Mouse (Mus musculus): ENCODE measurements around the gene Net1. TPM values are rescaled to one million over a fixed set of nuclear protein-coding genes. Genes with fewer than 3 reads are reported as not detected.
"Not testable (repeated sequence)": the region's sequence is repeated elsewhere in the genome, so short reads cannot be mapped to it uniquely, and the experiment has no call there.

Gene Net1
- polyA plus RNA-seq, 1 experiment from 2014 or later = 12.7 TPM

- H3K9me3 ChIP-seq = no peaks in the 10 kb centered on the region
- ATAC-seq (ENCODE audit: low FRiP score, low read depth) = no peak
- H3K9ac ChIP-seq = no peak overlapping the region
- no peaks in the 10 kb centered on the region for H3K4me1 ChIP-seq (replicated peaks)
- H3K27ac ChIP-seq (replicated peaks) = no peak overlapping the region
- no peak overlapping the region for H3K4me3 ChIP-seq
- H3K4me2 ChIP-seq = no peak overlapping the region
- H3K27me3 ChIP-seq = no peaks in the 10 kb centered on the region
- no peaks in the 10 kb centered on the region for H3K36me3 ChIP-seq
- 83% methylated on average over 6 of the region's 6 CpGs for WGBS
These were observed 10.8 kb downstream of the Net1 start for GRCm38 (mm10) chr13:3907151-3907696.

- 92% methylated on average over 9 of the region's 9 CpGs for WGBS
- no peaks in the 10 kb centered on the region for H3K4me1 ChIP-seq (replicated peaks)
- no peaks in the 10 kb centered on the region for H3K9me3 ChIP-seq
- H3K4me2 ChIP-seq = no peak overlapping the region
- no peak overlapping the region for H3K4me3 ChIP-seq
- H3K27me3 ChIP-seq = no peaks in the 10 kb centered on the region
- no peak overlapping the region for H3K27ac ChIP-seq (replicated peaks)
- H3K9ac ChIP-seq = no peak overlapping the region
- H3K36me3 ChIP-seq = no peaks in the 10 kb centered on the region
- ATAC-seq (ENCODE audit: low FRiP score, low read depth) = no peak
These were observed 18.7 kb downstream of the Net1 start for GRCm38 (mm10) chr13:3899301-3899700.

GRCm38 (mm10) chr13:3898202-3898601 is 19.8 kb downstream of the Net1 start:
- not testable (repeated sequence) for H3K27me3 ChIP-seq; ATAC-seq (ENCODE audit: low FRiP score, low read depth); H3K27ac ChIP-seq (replicated peaks); H3K9ac ChIP-seq; H3K4me3 ChIP-seq; H3K9me3 ChIP-seq; H3K36me3 ChIP-seq; H3K4me1 ChIP-seq (replicated peaks); H3K4me2 ChIP-seq
- 94% methylated on average over 5 of the region's 5 CpGs for WGBS

- H3K4me1 ChIP-seq (replicated peaks) = peaks cover 10% of the 10 kb centered on the region
- H3K9ac ChIP-seq = no peak overlapping the region
- WGBS = 40% methylated on average over 5 of the region's 5 CpGs
- no peaks in the 10 kb centered on the region for H3K36me3 ChIP-seq
- no peaks in the 10 kb centered on the region for H3K9me3 ChIP-seq
- no peak overlapping the region for H3K4me3 ChIP-seq
- no peak overlapping the region for H3K4me2 ChIP-seq
- H3K27ac ChIP-seq (replicated peaks) = no peak overlapping the region
- ATAC-seq (ENCODE audit: low FRiP score, low read depth) = no peak
- peaks cover 3% of the 10 kb centered on the region; the same call in 1 of the 2 replicates for H3K27me3 ChIP-seq
These were observed 21.1 kb downstream of the Net1 start for GRCm38 (mm10) chr13:3896913-3897312.

- Histone ChIP-seq H3K9ac (no peak overlapping the region), H3K9me3 (no peaks in the 10 kb centered on the region), H3K4me1 (replicated peaks) (peaks cover 10% of the 10 kb centered on the region), H3K36me3 (no peaks in the 10 kb centered on the region), H3K4me3 (no peak overlapping the region), H3K27ac (replicated peaks) (no peak overlapping the region), H3K4me2 (no peak overlapping the region), H3K27me3 (peaks cover 8% of the 10 kb centered on the region; the same call in 1 of the 2 replicates)
- 94% methylated on average over 6 of the region's 6 CpGs for WGBS
- no peak for ATAC-seq (ENCODE audit: low FRiP score, low read depth)
These were observed 22.0 kb downstream of the Net1 start for GRCm38 (mm10) chr13:3896032-3896431.

GRCm38 (mm10) chr13:3895397-3895980 is 22.5 kb downstream of the Net1 start:
- Histone ChIP-seq H3K4me2 (no peak overlapping the region), H3K9me3 (no peaks in the 10 kb centered on the region), H3K36me3 (no peaks in the 10 kb centered on the region), H3K27me3 (peaks cover 8% of the 10 kb centered on the region; the same call in 1 of the 2 replicates), H3K4me1 (replicated peaks) (peaks cover 10% of the 10 kb centered on the region), H3K9ac (no peak overlapping the region), H3K27ac (replicated peaks) (no peak overlapping the region), H3K4me3 (no peak overlapping the region)
- 84% methylated on average over 8 of the region's 8 CpGs for WGBS
- ATAC-seq (ENCODE audit: low FRiP score, low read depth) = no peak

GRCm38 (mm10) chr13:3894549-3894948 is 23.5 kb downstream of the Net1 start:
- Histone ChIP-seq H3K36me3 (no peaks in the 10 kb centered on the region), H3K27me3 (peaks cover 8% of the 10 kb centered on the region; the same call in 1 of the 2 replicates), H3K4me1 (replicated peaks) (peaks cover 10% of the 10 kb centered on the region), H3K4me2 (no peak overlapping the region), H3K9me3 (no peaks in the 10 kb centered on the region), H3K9ac (no peak overlapping the region), H3K27ac (replicated peaks) (no peak overlapping the region), H3K4me3 (no peak overlapping the region)
- 79% methylated on average over 8 of the region's 8 CpGs for WGBS
- no peak for ATAC-seq (ENCODE audit: low FRiP score, low read depth)

GRCm38 (mm10) chr13:3893126-3893734 is 24.8 kb downstream of the Net1 start:
- Histone ChIP-seq H3K4me3 (peak overlapping the region; percentile 46), H3K27me3 (peaks cover 8% of the 10 kb centered on the region; the same call in 1 of the 2 replicates), H3K9me3 (no peaks in the 10 kb centered on the region), H3K27ac (replicated peaks) (0 out of 2 replicates have a peak overlapping the region, but pooled peaks have one; percentile 37), H3K4me2 (peak overlapping the region; percentile 62), H3K4me1 (replicated peaks) (peaks cover 10% of the 10 kb centered on the region), H3K9ac (peak overlapping the region; percentile 34), H3K36me3 (no peaks in the 10 kb centered on the region)
- peak; percentile 99 for ATAC-seq (ENCODE audit: low FRiP score, low read depth)
- under 1% methylated on average over 35 of the region's 35 CpGs for WGBS

- Histone ChIP-seq H3K27ac (replicated peaks) (no peak overlapping the region), H3K27me3 (peaks cover 8% of the 10 kb centered on the region; the same call in 1 of the 2 replicates), H3K9ac (no peak overlapping the region), H3K9me3 (no peaks in the 10 kb centered on the region), H3K4me1 (replicated peaks) (peaks cover 10% of the 10 kb centered on the region), H3K4me3 (peak overlapping the region; percentile 46), H3K4me2 (peak overlapping the region; percentile 62), H3K36me3 (0 out of 2 replicates have a peak, but pooled peaks cover 3% of the 10 kb centered on the region)
- 28% methylated on average over 7 of the region's 7 CpGs for WGBS
- ATAC-seq (ENCODE audit: low FRiP score, low read depth) = no peak
These were observed 25.4 kb downstream of the Net1 start for GRCm38 (mm10) chr13:3892601-3893000.

GRCm38 (mm10) chr13:3891479-3892087 is 26.4 kb downstream of the Net1 start:
- Histone ChIP-seq H3K4me2 (peak overlapping the region; percentile 62; the same call in 1 of the 2 replicates), H3K27me3 (peaks cover 8% of the 10 kb centered on the region; the same call in 1 of the 2 replicates), H3K27ac (replicated peaks) (no peak overlapping the region), H3K4me1 (replicated peaks) (peaks cover 10% of the 10 kb centered on the region), H3K36me3 (0 out of 2 replicates have a peak, but pooled peaks cover 5% of the 10 kb centered on the region), H3K9ac (no peak overlapping the region), H3K4me3 (no peak overlapping the region), H3K9me3 (no peaks in the 10 kb centered on the region)
- no peak for ATAC-seq (ENCODE audit: low FRiP score, low read depth)
- WGBS = 56% methylated on average over 8 of the region's 8 CpGs

- no peak overlapping the region for H3K4me2 ChIP-seq
- no peak overlapping the region for H3K27ac ChIP-seq (replicated peaks)
- H3K9ac ChIP-seq = no peak overlapping the region
- peaks cover 10% of the 10 kb centered on the region; the same call in 1 of the 2 replicates for H3K36me3 ChIP-seq
- H3K4me3 ChIP-seq = no peak overlapping the region
- H3K9me3 ChIP-seq = no peaks in the 10 kb centered on the region
- peaks cover 10% of the 10 kb centered on the region for H3K4me1 ChIP-seq (replicated peaks)
- no peak for ATAC-seq (ENCODE audit: low FRiP score, low read depth)
- WGBS = 52% methylated on average over 8 of the region's 8 CpGs
- peaks cover 8% of the 10 kb centered on the region; the same call in 1 of the 2 replicates for H3K27me3 ChIP-seq
These were observed 28.0 kb downstream of the Net1 start for GRCm38 (mm10) chr13:3890061-3890460.

- Histone ChIP-seq H3K9me3 (no peaks in the 10 kb centered on the region), H3K4me1 (replicated peaks) (peaks cover 10% of the 10 kb centered on the region), H3K4me2 (no peak overlapping the region), H3K27me3 (peaks cover 8% of the 10 kb centered on the region; the same call in 1 of the 2 replicates), H3K27ac (replicated peaks) (no peak overlapping the region), H3K4me3 (no peak overlapping the region), H3K9ac (no peak overlapping the region), H3K36me3 (peaks cover 10% of the 10 kb centered on the region; the same call in 1 of the 2 replicates)
- ATAC-seq (ENCODE audit: low FRiP score, low read depth) = no peak
- WGBS = 96% methylated on average over 3 of the region's 3 CpGs
These were observed 28.9 kb downstream of the Net1 start for GRCm38 (mm10) chr13:3889111-3889510.
